Mouse (Mus musculus) kidney, embryonic 14.5 days (tissue): Measurements from ENCODE around the gene Trim80. TPM values are rescaled to one million over a fixed set of nuclear protein-coding genes. Genes with fewer than 3 reads are reported as not detected.
A peak's percentile ranks its signal among the peaks of the same experiment; 100 is the strongest.

Experiments used
- ATAC-seq: fragments of 200-750 bp; cut with Nextera tagmentation; 2 replicates; pipeline ENCODE4 v1.8.0; 2017; ENCODE audit warnings: moderate number of reproducible peaks, mild to moderate bottlenecking, moderate TSS enrichment, moderate library complexity; ENCODE audit not compliant: low FRiP score, low TSS enrichment
- H3K27ac ChIP-seq: fragments of 300-500 bp; sonication (generic); 2 replicates; pipeline ENCODE4 v1.5.1; 2014; ENCODE audit warnings: low read depth, mild to moderate bottlenecking, low read length, moderate library complexity, mixed read lengths
- H3K27me3 ChIP-seq: fragments of 300-500 bp; sonication (generic); 2 replicates; pipeline ENCODE4 v1.6.1; 2014; ENCODE audit warnings: mild to moderate bottlenecking, low read length; ENCODE audit not compliant: control insufficient read depth, insufficient read depth
- H3K36me3 ChIP-seq: fragments of 300-500 bp; sonication (generic); 2 replicates; pipeline ENCODE4 v1.6.1; 2014; ENCODE audit warnings: low read length, mixed read lengths; ENCODE audit not compliant: control insufficient read depth, insufficient read depth
- H3K4me1 ChIP-seq: fragments of 300-500 bp; sonication (generic); 2 replicates; pipeline ENCODE4 v1.6.1; 2014; ENCODE audit warnings: low read length, mixed read lengths; ENCODE audit not compliant: control insufficient read depth, insufficient read depth
- H3K4me2 ChIP-seq: fragments of 300-500 bp; sonication (generic); replicated peaks from 2 replicates; pipeline ENCODE4 v1.6.1; 2014; ENCODE audit warnings: low read depth, mild to moderate bottlenecking, low read length
- H3K4me3 ChIP-seq: fragments of 300-500 bp; sonication (generic); 2 replicates; pipeline ENCODE4 v1.5.1; 2014; ENCODE audit warnings: mild to moderate bottlenecking, low read length
- H3K9ac ChIP-seq: fragments of 300-500 bp; sonication (generic); 2 replicates; pipeline ENCODE4 v1.6.1; 2014; ENCODE audit warnings: low read depth, mild to moderate bottlenecking, low read length, moderate library complexity
- H3K9me3 ChIP-seq: fragments of 300-500 bp; sonication (generic); 2 replicates; pipeline ENCODE4 v1.6.1; 2016; ENCODE audit warnings: low read length; ENCODE audit not compliant: control insufficient read depth
- WGBS: fragments of 180-500 bp; shearing (Covaris S2); extraction: QIAGEN DNeasy Blood & Tissue Kit; methylation state at CpG from one replicate; pipeline ENCODE4 v1.1.7; 2014; 5-methylcytosine and 5-hydroxymethylcytosine counted together
- polyA plus RNA-seq: library from polyadenylated mRNA; unstranded; fragments of >200 nt; fragmentation: Nextera tagmentation; extraction: Ambion mirVana; gene quantifications from 2 replicates; pipeline ENCODE4 v1.2.1, GENCODE M21; 2014

Trim80 gene
- 0.14 and 0.33 TPM in 2 replicates for polyA plus RNA-seq

DNA sequence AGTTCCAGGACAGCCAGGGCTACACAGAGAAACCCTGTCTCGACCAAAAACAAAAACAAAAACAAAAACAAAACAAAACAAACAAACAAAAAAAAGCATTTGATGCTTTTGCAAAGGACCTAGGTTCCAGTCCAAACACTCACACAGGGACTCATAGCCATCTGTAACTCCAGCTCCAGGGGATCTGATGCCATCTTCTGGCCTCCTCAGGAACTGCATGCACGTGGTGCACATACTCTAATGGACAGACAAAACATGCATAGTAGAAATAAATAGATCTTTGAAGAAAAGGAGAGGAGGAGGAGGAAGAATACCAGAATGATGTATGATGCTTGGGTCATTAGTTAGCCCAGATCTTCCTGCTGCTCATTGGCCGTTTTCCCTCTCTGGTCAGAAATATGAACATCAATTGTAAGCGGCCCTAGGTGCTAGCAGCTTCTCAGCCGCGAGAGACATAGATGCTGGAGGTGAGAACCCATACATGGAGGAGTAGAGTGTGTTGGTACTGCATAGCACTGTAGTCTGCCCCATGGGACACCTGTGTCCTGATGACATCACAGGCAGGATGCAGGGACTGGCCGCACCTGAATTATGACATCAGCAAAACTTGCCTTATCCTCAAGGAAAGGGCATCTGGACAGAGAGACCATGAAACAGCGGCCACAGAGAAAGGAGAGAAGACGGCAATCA, at the start of gene Trim80:
Gene Trim80, plus strand, starts transcription at position 640 of the 690 bp plus-strand sequence.
- Histone ChIP-seq H3K4me3 (no peak within 1 kb of the TSS), H3K4me2 (no peak within 1 kb of the TSS), H3K36me3 (no peaks in the 10 kb centered on the region), H3K9ac (no peak within 1 kb of the TSS), H3K9me3 (peaks cover 6% of the 10 kb centered on the region; the same call in 1 of the 2 replicates), H3K4me1 (0 out of 2 replicates have a peak, but pooled peaks cover 6% of the 10 kb centered on the region), H3K27ac (no peak within 1 kb of the TSS), H3K27me3 (no peaks in the 10 kb centered on the region)
- no peak for ATAC-seq
- WGBS: 97% methylated on average over 9 of the region's 9 CpGs

- Histone ChIP-seq H3K9me3 (no peaks in the 10 kb centered on the region), H3K27me3 (no peaks in the 10 kb centered on the region), H3K36me3 (peaks cover 35% of the 10 kb centered on the region; the same call in 1 of the 2 replicates), H3K4me2 (no peak overlapping the region), H3K27ac (no peak overlapping the region), H3K9ac (no peak overlapping the region), H3K4me1 (no peaks in the 10 kb centered on the region), H3K4me3 (no peak overlapping the region)
- 84% methylated on average over 7 of the region's 7 CpGs for WGBS
- ATAC-seq: no peak
These were observed 49.0 kb upstream of the Trim80 start for GRCm38 (mm10) chr11:115391358-115391757.

- Histone ChIP-seq H3K27me3 (no peaks in the 10 kb centered on the region), H3K36me3 (peaks cover 35% of the 10 kb centered on the region; the same call in 1 of the 2 replicates), H3K4me3 (0 out of 2 replicates have a peak overlapping the region, but pooled peaks have one; percentile 1), H3K4me2 (peak overlapping the region; percentile 4; the same call in 1 of the 2 replicates), H3K9me3 (no peaks in the 10 kb centered on the region), H3K9ac (no peak overlapping the region), H3K4me1 (no peaks in the 10 kb centered on the region), H3K27ac (no peak overlapping the region)
- 62% methylated on average over 34 of the region's 34 CpGs for WGBS
- ATAC-seq: peak; percentile 39; the same call in 1 of the 2 replicates
These were observed 46.5 kb upstream of the Trim80 start for GRCm38 (mm10) chr11:115393721-115394325.

- no peaks in the 10 kb centered on the region for H3K27me3 ChIP-seq
- peaks cover 17% of the 10 kb centered on the region; the same call in 1 of the 2 replicates for H3K36me3 ChIP-seq
- no peak for ATAC-seq
- no peak overlapping the region for H3K4me2 ChIP-seq
- H3K9ac ChIP-seq: no peak overlapping the region
- H3K4me1 ChIP-seq: no peaks in the 10 kb centered on the region
- 79% methylated on average over 7 of the region's 7 CpGs for WGBS
- no peak overlapping the region for H3K4me3 ChIP-seq
- no peaks in the 10 kb centered on the region for H3K9me3 ChIP-seq
- no peak overlapping the region for H3K27ac ChIP-seq
These were observed 42.3 kb upstream of the Trim80 start for GRCm38 (mm10) chr11:115398085-115398484.

GRCm38 (mm10) chr11:115400126-115400525, 40.2 kb upstream of the Trim80 start:
- ATAC-seq: no peak
- H3K4me2 ChIP-seq: no peak overlapping the region
- WGBS: 80% methylated on average over 3 of the region's 3 CpGs
- no peak overlapping the region for H3K4me3 ChIP-seq
- H3K9ac ChIP-seq: no peak overlapping the region
- no peak overlapping the region for H3K27ac ChIP-seq
- peaks cover 3% of the 10 kb centered on the region; the same call in 1 of the 2 replicates for H3K36me3 ChIP-seq
- peaks cover 8% of the 10 kb centered on the region; the same call in 1 of the 2 replicates for H3K4me1 ChIP-seq
- H3K27me3 ChIP-seq: no peaks in the 10 kb centered on the region
- no peaks in the 10 kb centered on the region for H3K9me3 ChIP-seq

GRCm38 (mm10) chr11:115400630-115401391, 39.5 kb upstream of the Trim80 start:
- H3K4me1 ChIP-seq: peaks cover 8% of the 10 kb centered on the region; the same call in 1 of the 2 replicates
- no peaks in the 10 kb centered on the region for H3K9me3 ChIP-seq
- 52% methylated on average over 11 of the region's 11 CpGs for WGBS
- no peak overlapping the region for H3K4me2 ChIP-seq
- no peak overlapping the region for H3K4me3 ChIP-seq
- no peaks in the 10 kb centered on the region; the same call in 1 of the 2 replicates for H3K36me3 ChIP-seq
- no peak overlapping the region for H3K9ac ChIP-seq
- no peaks in the 10 kb centered on the region for H3K27me3 ChIP-seq
- ATAC-seq: no peak
- H3K27ac ChIP-seq: no peak overlapping the region

GRCm38 (mm10) chr11:115403338-115404124, 36.8 kb upstream of the Trim80 start, which contains the start of gene Mrpl58:
Mrpl58 (plus strand) TSS chr11:115403752.
- H3K36me3 ChIP-seq: peaks cover 20% of the 10 kb centered on the region
- WGBS: 3% methylated on average over 50 of the region's 50 CpGs
- H3K4me2 ChIP-seq: peak within 1 kb of the TSS; percentile 81
- H3K27me3 ChIP-seq: no peaks in the 10 kb centered on the region
- peak within 1 kb of the TSS; percentile 94 for H3K9ac ChIP-seq
- ATAC-seq: peak; percentile 94
- H3K27ac ChIP-seq: peak within 1 kb of the TSS; percentile 81; the same call in 1 of the 2 replicates
- H3K4me1 ChIP-seq: peaks cover 8% of the 10 kb centered on the region; the same call in 1 of the 2 replicates
- H3K4me3 ChIP-seq: peak within 1 kb of the TSS; percentile 94
- H3K9me3 ChIP-seq: no peaks in the 10 kb centered on the region

- Histone ChIP-seq H3K9ac (no peak overlapping the region), H3K4me1 (peaks cover 8% of the 10 kb centered on the region; the same call in 1 of the 2 replicates), H3K27ac (no peak overlapping the region), H3K4me2 (no peak overlapping the region), H3K4me3 (no peak overlapping the region), H3K9me3 (no peaks in the 10 kb centered on the region), H3K27me3 (no peaks in the 10 kb centered on the region), H3K36me3 (peaks cover 38% of the 10 kb centered on the region)
- no peak for ATAC-seq
- 96% methylated on average over 6 of the region's 6 CpGs for WGBS
These were observed 34.6 kb upstream of the Trim80 start for GRCm38 (mm10) chr11:115405723-115406122.
